Mouse (Mus musculus) cortical plate, adult 2 months (tissue): ENCODE data around the gene Fcgr4.

Source experiments
- CTCF ChIP-seq: fragments of 200-500 bp; IDR thresholded peaks from 2 replicates; pipeline ENCODE4 v1.5.1; 2011; ENCODE audit warnings: mild to moderate bottlenecking, control low read depth, low read length; ENCODE audit not compliant: insufficient read depth; ENCODE audit errors: extremely low read depth
- POLR2A ChIP-seq: fragments of 200-500 bp; IDR thresholded peaks from 2 replicates; pipeline ENCODE4 v1.6.1; 2011; ENCODE audit warnings: mild to moderate bottlenecking, low read length, control low read depth; ENCODE audit not compliant: insufficient read depth; ENCODE audit errors: extremely low read depth

DNA sequence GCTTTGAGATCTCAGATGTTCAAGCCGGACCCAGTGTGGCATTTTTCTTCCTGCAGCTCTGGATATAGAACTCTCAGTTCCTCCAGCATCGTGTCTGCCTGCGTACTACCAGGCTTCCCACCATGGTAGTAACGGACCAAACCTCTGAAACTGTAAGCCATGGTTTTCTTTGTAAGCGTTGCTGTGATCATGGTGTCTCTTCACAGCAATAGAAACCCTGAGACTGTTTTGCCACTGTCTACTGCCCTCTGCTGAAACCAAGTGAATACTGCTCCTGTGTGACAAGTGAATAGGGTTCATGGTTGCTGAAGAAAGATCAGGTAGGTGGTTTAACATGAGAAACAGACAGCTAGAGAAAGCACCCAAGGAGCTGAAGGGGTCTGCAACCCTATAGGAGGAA lies 26.2 kb upstream of the Fcgr4 start:
- peak; percentile 67 for TF ChIP-seq CTCF
- no peak for TF ChIP-seq POLR2A
